11 mouse cellular contexts compared by ENCODE assay signal in the genomic region with DNA sequence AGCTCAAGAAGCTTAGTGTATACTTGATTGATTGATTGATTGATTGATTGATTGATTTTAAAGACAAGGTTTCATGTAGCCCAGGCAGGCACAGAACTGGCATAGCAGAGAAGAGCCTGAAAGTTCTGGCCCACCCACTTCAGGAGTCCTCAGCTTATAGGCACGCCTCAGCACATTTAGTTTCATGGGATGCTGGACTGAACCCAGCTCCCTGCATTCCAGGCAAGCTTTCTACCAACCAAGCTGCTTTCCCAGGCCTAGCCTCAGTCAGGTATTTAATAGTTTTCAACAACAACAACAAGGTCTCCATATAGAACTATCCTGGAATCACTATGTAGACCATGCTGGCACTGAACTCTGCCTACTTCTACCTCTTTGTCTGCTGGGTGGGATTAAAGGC. TPM values are rescaled to one million over a fixed set of nuclear protein-coding genes. Genes with fewer than 3 reads are reported as not detected.
A peak's percentile ranks its signal among the peaks of the same experiment; 100 is the strongest.
DNase-seq lines count a peak whose midpoint lies in the region; ATAC-seq lines count a peak whose summit lies in the region.
"Had no signal": no experiment of that assay in that cellular context is flagged by ENCODE, and none has a peak within 500 bp of the region (broad histone marks: within the 10 kb centered on the region; RNA-seq: fewer than 3 reads in every experiment).

No protein-coding gene starts in this region.

- no peaks in the 10 kb centered on the region for H3K27me3 ChIP-seq in hindbrain, embryonic 11.5 days (ENCODE audit: control insufficient read depth, insufficient read depth, low read length)
- no peaks in the 10 kb centered on the region for H3K27me3 ChIP-seq in hindbrain, embryonic 16.5 days (replicated peaks; ENCODE audit: control insufficient read depth, insufficient read depth, low read length)
- H3K27me3 ChIP-seq in embryonic facial prominence, embryonic 10.5 days (replicated peaks; ENCODE audit: low read depth, poor library complexity, severe bottlenecking): no peaks in the 10 kb centered on the region
- H3K27me3 ChIP-seq in intestine, embryonic 16.5 days (replicated peaks; ENCODE audit: control insufficient read depth, insufficient read depth, low read length): no peaks in the 10 kb centered on the region
- H3K27me3 ChIP-seq in liver, embryonic 13.5 days: no peaks in the 10 kb centered on the region
- H3K27me3 ChIP-seq: Patski had no signal

- no peaks in the 10 kb centered on the region for H3K36me3 ChIP-seq in hindbrain, embryonic 11.5 days (ENCODE audit: control insufficient read depth, insufficient read depth, low read length)
- no peaks in the 10 kb centered on the region for H3K36me3 ChIP-seq in hindbrain, embryonic 16.5 days (ENCODE audit: control insufficient read depth, insufficient read depth, low read length)
- H3K36me3 ChIP-seq in embryonic facial prominence, embryonic 10.5 days (replicated peaks): peaks cover 23% of the 10 kb centered on the region
- H3K36me3 ChIP-seq in intestine, embryonic 16.5 days (ENCODE audit: control insufficient read depth, insufficient read depth, low read length): no peaks in the 10 kb centered on the region
- peaks cover 10% of the 10 kb centered on the region; the same call in 1 of the 2 replicates for H3K36me3 ChIP-seq in liver, embryonic 13.5 days

- ATAC-seq in hindbrain, embryonic 11.5 days (ENCODE audit: low FRiP score): no peak
- no peak for ATAC-seq in hindbrain, embryonic 16.5 days
- no peak for ATAC-seq in intestine, embryonic 16.5 days
- ATAC-seq in liver, embryonic 13.5 days (ENCODE audit: low read depth): no peak
- ATAC-seq: Patski had no signal

- DNase-seq in hindbrain, embryonic 11.5 days (ENCODE audit: low spot score): no peak
- DNase-seq in embryonic facial prominence, embryonic 10.5 days (ENCODE audit: low spot score): no peak
- no peak for DNase-seq in liver, embryonic 13.5 days
- DNase-seq in urinary bladder, adult 18-20 months (ENCODE audit: low spot score in 2 of 2): no peak
- DNase-seq in cerebellum, postnatal 25 days: no peak
- no peak for DNase-seq in thymus, postnatal 0 days (ENCODE audit: low spot score)
- DNase-seq: gastrocnemius, postnatal 14 days; thymus, postnatal 4 days had no signal

- WGBS in hindbrain, embryonic 11.5 days: 70% methylated on average over 1 of the region's 1 CpGs
- WGBS in hindbrain, embryonic 16.5 days: 71% methylated on average over 1 of the region's 1 CpGs
- WGBS in embryonic facial prominence, embryonic 10.5 days: 63% methylated on average over 1 of the region's 1 CpGs
- WGBS in intestine, embryonic 16.5 days: 45% methylated on average over 1 of the region's 1 CpGs
- 48% methylated on average over 1 of the region's 1 CpGs for WGBS in liver, embryonic 13.5 days (ENCODE audit: insufficient replicate concordance)

- H3K9me3 ChIP-seq in hindbrain, embryonic 11.5 days (ENCODE audit: control insufficient read depth, low read length): no peaks in the 10 kb centered on the region
- no peaks in the 10 kb centered on the region for H3K9me3 ChIP-seq in hindbrain, embryonic 16.5 days (ENCODE audit: control insufficient read depth, low read length)
- no peaks in the 10 kb centered on the region for H3K9me3 ChIP-seq in embryonic facial prominence, embryonic 10.5 days
- H3K9me3 ChIP-seq in intestine, embryonic 16.5 days (ENCODE audit: control insufficient read depth, low read length): no peaks in the 10 kb centered on the region
- H3K9me3 ChIP-seq in liver, embryonic 13.5 days (replicated peaks): no peaks in the 10 kb centered on the region

- peak overlapping the region; percentile 82; the same call in 1 of the 2 replicates for H3K4me2 ChIP-seq in hindbrain, embryonic 11.5 days (replicated peaks; ENCODE audit: low read depth, low read length)
- H3K4me2 ChIP-seq in hindbrain, embryonic 16.5 days (ENCODE audit: low read length): no peak overlapping the region; the same call in 1 of the 2 replicates
- H3K4me2 ChIP-seq in intestine, embryonic 16.5 days (ENCODE audit: low read depth, low read length): peak overlapping the region; percentile 74
- peak overlapping the region; percentile 75 for H3K4me2 ChIP-seq in liver, embryonic 13.5 days

- H3K9ac ChIP-seq in hindbrain, embryonic 11.5 days (ENCODE audit: low read depth, low read length): no peak overlapping the region
- no peak overlapping the region for H3K9ac ChIP-seq in hindbrain, embryonic 16.5 days (ENCODE audit: low read depth, low read length)
- H3K9ac ChIP-seq in intestine, embryonic 16.5 days (ENCODE audit: low read depth, low read length): peak overlapping the region; percentile 57; the same call in 1 of the 2 replicates
- peak overlapping the region; percentile 51; the same call in 1 of the 2 replicates for H3K9ac ChIP-seq in liver, embryonic 13.5 days

- H3K4me3 ChIP-seq in hindbrain, embryonic 11.5 days (ENCODE audit: low read depth, low read length): no peak overlapping the region; the same call in 1 of the 2 replicates
- H3K4me3 ChIP-seq in hindbrain, embryonic 16.5 days (ENCODE audit: low read length): no peak overlapping the region
- peak overlapping the region; percentile 66 for H3K4me3 ChIP-seq in embryonic facial prominence, embryonic 10.5 days
- H3K4me3 ChIP-seq in intestine, embryonic 16.5 days (ENCODE audit: low read length): peak overlapping the region; percentile 54
- H3K4me3 ChIP-seq in liver, embryonic 13.5 days (replicated peaks): peak overlapping the region; percentile 57

- H3K4me1 ChIP-seq in hindbrain, embryonic 11.5 days (replicated peaks; ENCODE audit: control insufficient read depth, insufficient read depth, low read length): no peaks in the 10 kb centered on the region
- peaks cover 5% of the 10 kb centered on the region for H3K4me1 ChIP-seq in hindbrain, embryonic 16.5 days (ENCODE audit: control insufficient read depth, insufficient read depth, low read depth, low read length)
- peaks cover 31% of the 10 kb centered on the region for H3K4me1 ChIP-seq in embryonic facial prominence, embryonic 10.5 days
- peaks cover 17% of the 10 kb centered on the region for H3K4me1 ChIP-seq in intestine, embryonic 16.5 days (ENCODE audit: control insufficient read depth, insufficient read depth, low read length)
- peaks cover 45% of the 10 kb centered on the region for H3K4me1 ChIP-seq in liver, embryonic 13.5 days (replicated peaks)

- no peak overlapping the region for H3K27ac ChIP-seq in hindbrain, embryonic 11.5 days (ENCODE audit: low read depth, low read length)
- H3K27ac ChIP-seq in hindbrain, embryonic 16.5 days (ENCODE audit: low read depth, low read length): no peak overlapping the region
- H3K27ac ChIP-seq in embryonic facial prominence, embryonic 10.5 days (replicated peaks): 0 out of 2 replicates have a peak overlapping the region, but pooled peaks have one; percentile 24
- peak overlapping the region; percentile 75 for H3K27ac ChIP-seq in intestine, embryonic 16.5 days (ENCODE audit: low read length)
- peak overlapping the region; percentile 23 for H3K27ac ChIP-seq in liver, embryonic 13.5 days

RNA-seq across cellular contexts. Expression of a gene that starts 2.0 kb away (rescaled TPM):
- polyA plus RNA-seq in hindbrain, embryonic 11.5 days (2014; fragmentation: Nextera tagmentation; extraction: Ambion mirVana): 32.9 and 37.3 TPM in 2 replicates
- 7.4 and 10.2 TPM in 2 replicates for polyA plus RNA-seq in hindbrain, embryonic 16.5 days (2015; fragmentation: Nextera tagmentation; extraction: Ambion mirVana)
- 98.3 and 109 TPM in 2 replicates for polyA plus RNA-seq in embryonic facial prominence, embryonic 10.5 days (2016; fragmentation: Nextera tagmentation; extraction: Ambion mirVana)
- polyA plus RNA-seq in intestine, embryonic 16.5 days (2015; fragmentation: Nextera tagmentation; extraction: Ambion mirVana): 112 and 126 TPM in 2 replicates
- 50.1 and 54.2 TPM in 2 replicates for polyA plus RNA-seq in liver, embryonic 13.5 days (2015; fragmentation: Nextera tagmentation; extraction: Ambion mirVana)
- 63.4 and 67.0 TPM in 2 replicates for polyA plus RNA-seq in thymus, postnatal 0 days (2015; fragmentation: Nextera tagmentation; extraction: Ambion mirVana)

RNA-seq across cellular contexts. Expression of a gene that starts 20.9 kb away (rescaled TPM):
- 23.5 and 30.5 TPM in 2 replicates for polyA plus RNA-seq in hindbrain, embryonic 11.5 days (2014; fragmentation: Nextera tagmentation; extraction: Ambion mirVana)
- 36.9 and 39.3 TPM in 2 replicates for polyA plus RNA-seq in hindbrain, embryonic 16.5 days (2015; fragmentation: Nextera tagmentation; extraction: Ambion mirVana)
- polyA plus RNA-seq in embryonic facial prominence, embryonic 10.5 days (2016; fragmentation: Nextera tagmentation; extraction: Ambion mirVana): 30.0 and 30.5 TPM in 2 replicates
- polyA plus RNA-seq in intestine, embryonic 16.5 days (2015; fragmentation: Nextera tagmentation; extraction: Ambion mirVana): 70.8 and 71.3 TPM in 2 replicates
- 25.5 and 28.9 TPM in 2 replicates for polyA plus RNA-seq in liver, embryonic 13.5 days (2015; fragmentation: Nextera tagmentation; extraction: Ambion mirVana)
- polyA plus RNA-seq in thymus, postnatal 0 days (2015; fragmentation: Nextera tagmentation; extraction: Ambion mirVana): 32.2 and 33.2 TPM in 2 replicates

RNA-seq across cellular contexts. Expression of a gene that starts 32.2 kb away (rescaled TPM):
- 8.4 and 8.8 TPM in 2 replicates for polyA plus RNA-seq in hindbrain, embryonic 11.5 days (2014; fragmentation: Nextera tagmentation; extraction: Ambion mirVana)
- polyA plus RNA-seq in hindbrain, embryonic 16.5 days (2015; fragmentation: Nextera tagmentation; extraction: Ambion mirVana): 4.8 and 6.7 TPM in 2 replicates
- 8.8 and 9.0 TPM in 2 replicates for polyA plus RNA-seq in embryonic facial prominence, embryonic 10.5 days (2016; fragmentation: Nextera tagmentation; extraction: Ambion mirVana)
- polyA plus RNA-seq in intestine, embryonic 16.5 days (2015; fragmentation: Nextera tagmentation; extraction: Ambion mirVana): 5.9 and 7.5 TPM in 2 replicates
- polyA plus RNA-seq in liver, embryonic 13.5 days (2015; fragmentation: Nextera tagmentation; extraction: Ambion mirVana): 2.2 and 3.2 TPM in 2 replicates
- 4.7 TPM in 2 replicates for polyA plus RNA-seq in thymus, postnatal 0 days (2015; fragmentation: Nextera tagmentation; extraction: Ambion mirVana)

RNA-seq across cellular contexts. Expression of a gene that starts 32.4 kb away (rescaled TPM):
- 13.1 and 15.2 TPM in 2 replicates for polyA plus RNA-seq in hindbrain, embryonic 11.5 days (2014; fragmentation: Nextera tagmentation; extraction: Ambion mirVana)
- 7.7 and 9.4 TPM in 2 replicates for polyA plus RNA-seq in hindbrain, embryonic 16.5 days (2015; fragmentation: Nextera tagmentation; extraction: Ambion mirVana)
- polyA plus RNA-seq in embryonic facial prominence, embryonic 10.5 days (2016; fragmentation: Nextera tagmentation; extraction: Ambion mirVana): 27.3 and 28.1 TPM in 2 replicates
- polyA plus RNA-seq in intestine, embryonic 16.5 days (2015; fragmentation: Nextera tagmentation; extraction: Ambion mirVana): 9.2 and 10.4 TPM in 2 replicates
- 6.7 and 8.5 TPM in 2 replicates for polyA plus RNA-seq in liver, embryonic 13.5 days (2015; fragmentation: Nextera tagmentation; extraction: Ambion mirVana)
- 13.5 and 14.5 TPM in 2 replicates for polyA plus RNA-seq in thymus, postnatal 0 days (2015; fragmentation: Nextera tagmentation; extraction: Ambion mirVana)

Comparison
In these comparisons a context has a peak if more than half of its experiments do, and no peak if none do; other contexts are left out.
1. H3K27ac ChIP-seq: peak in embryonic facial prominence, embryonic 10.5 days (single experiment), intestine, embryonic 16.5 days (single experiment) and liver, embryonic 13.5 days (single experiment); none in hindbrain, embryonic 11.5 days (single experiment) and hindbrain, embryonic 16.5 days (single experiment).
2. H3K4me3 ChIP-seq: peak in embryonic facial prominence, embryonic 10.5 days (single experiment), intestine, embryonic 16.5 days (single experiment) and liver, embryonic 13.5 days (single experiment); none in hindbrain, embryonic 11.5 days (single experiment) and hindbrain, embryonic 16.5 days (single experiment).
3. H3K9ac ChIP-seq: peak in intestine, embryonic 16.5 days (single experiment) and liver, embryonic 13.5 days (single experiment); none in hindbrain, embryonic 11.5 days (single experiment) and hindbrain, embryonic 16.5 days (single experiment).